Mouse (Mus musculus) T-cell, adult 66 days (primary cell): ENCODE results near the gene Tcta. TPM values are rescaled to one million over a fixed set of nuclear protein-coding genes. Genes with fewer than 3 reads are reported as not detected.

Experiments used
- total RNA-seq, 2 experiments: library from RNA; stranded (reverse); gene quantifications; 3 replicates in 1 of 2; 4 replicates in 1 of 2; pipeline ENCODE4 v1.2.4; 2023

The Tcta gene
- total RNA-seq, result 10 to 100 TPM; 10.4 to 11.9 TPM

DNA sequence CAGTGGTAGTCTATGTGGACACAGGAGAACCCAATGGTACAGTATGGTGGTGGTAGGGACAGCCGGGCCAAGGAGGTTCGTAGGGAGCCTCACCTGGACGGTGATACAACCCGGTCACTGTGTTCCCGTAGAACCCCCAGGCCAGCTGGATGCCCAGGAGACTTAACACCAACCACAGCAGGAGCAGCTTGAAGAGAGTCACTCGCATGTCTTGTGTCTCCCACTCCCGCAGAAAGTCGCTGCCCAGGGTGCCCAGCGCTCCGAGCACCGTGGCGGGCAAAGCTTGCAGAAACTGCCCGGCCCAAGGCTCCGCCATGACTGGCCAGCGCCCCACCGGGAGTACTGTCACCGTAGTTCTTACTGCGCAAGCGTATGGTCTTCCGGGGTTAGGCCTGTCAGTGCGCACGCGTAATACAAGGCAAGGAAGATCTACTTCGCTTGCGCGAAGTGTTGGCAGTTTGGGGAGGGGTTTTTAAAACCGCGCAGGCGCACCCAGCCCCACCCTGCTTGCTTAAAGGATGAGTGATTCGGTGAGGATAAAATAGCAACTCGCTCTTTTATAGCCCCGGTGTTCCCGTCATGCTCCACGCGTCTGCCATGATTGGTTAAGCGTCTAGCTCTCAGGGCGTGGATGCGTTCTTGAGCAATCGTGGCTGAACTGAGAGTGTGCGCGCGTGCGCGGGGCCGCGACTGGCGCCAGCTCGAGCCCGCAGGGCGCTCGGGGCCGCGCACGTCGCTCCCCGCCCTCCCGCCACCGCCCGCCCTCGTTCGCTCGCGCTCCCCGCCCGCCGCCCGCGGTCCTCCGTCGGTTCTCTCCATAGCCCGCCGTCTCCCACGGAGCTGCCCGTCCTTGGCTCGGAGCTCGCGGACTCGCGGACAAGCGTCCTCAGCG, at the start of gene Tcta, which contains the start of gene Rhoa:
Gene Tcta, minus strand, starts transcription at position 532 of the 892 bp plus-strand sequence.
Gene Rhoa, plus strand, starts transcription at position 501 of the 892 bp plus-strand sequence.

GRCm38 (mm10) chr9:108347540-108348289, 41.8 kb upstream of the Tcta start, which contains the start of gene Usp4:
Gene Usp4, plus strand, starts transcription at chr9:108347853.

GRCm38 (mm10) chr9:108338886-108339781, 33.2 kb upstream of the Tcta start, which contains the start of gene Gpx1:
Gene Gpx1, plus strand, starts transcription at chr9:108338903.

GRCm38 (mm10) chr9:108296453-108297355, 9.3 kb downstream of the Tcta start, which contains the start of gene Amt:
Gene Amt, plus strand, starts transcription at chr9:108296853.

GRCm38 (mm10) chr9:108290016-108290750, 15.8 kb downstream of the Tcta start, which contains the start of gene Nicn1:
Gene Nicn1, plus strand, starts transcription at chr9:108290429.

DNA sequence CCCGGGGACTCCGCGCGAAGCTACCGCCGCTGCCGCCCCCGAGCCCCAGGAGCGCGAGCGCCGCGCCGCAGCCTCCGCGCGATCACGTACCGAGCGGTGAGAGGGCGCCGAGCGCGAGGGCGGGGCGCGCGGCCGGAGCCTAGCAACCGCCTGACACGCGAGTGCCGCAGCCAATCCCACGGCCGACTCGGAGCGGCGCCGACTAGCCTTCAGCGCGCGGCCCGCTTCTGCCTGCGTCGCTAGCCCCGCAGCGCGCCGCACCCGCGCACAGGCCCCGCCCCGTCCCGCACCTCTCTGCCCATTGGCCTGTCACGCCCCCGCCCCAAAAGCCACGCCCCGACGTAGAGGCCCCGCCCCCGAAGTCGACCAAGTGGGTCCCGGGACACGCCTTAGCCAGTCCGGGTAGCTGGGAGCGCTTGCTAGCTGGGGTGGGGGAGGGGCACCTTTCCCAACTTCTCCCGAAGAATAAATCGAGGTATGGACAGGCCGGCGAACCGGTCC, 42.2 kb downstream of the Tcta start, which contains the start of gene Dag1:
Gene Dag1, minus strand, starts transcription at position 269 of the 501 bp plus-strand sequence.

Other genes starting within 250 kb of the Tcta start
- under 1 TPM; 0.23 to 0.50 TPM for gene Mst1, start 225.7 kb downstream of the Tcta start, total RNA-seq
- gene Rnf123, start 222.8 kb downstream of the Tcta start, total RNA-seq, result 100 to 1,000 TPM; 181 to 188 TPM
- 100 to 1,000 TPM; 105 to 120 TPM for gene Apeh, start 211.6 kb downstream of the Tcta start, total RNA-seq
- 1 to 10 TPM in 1 of 2 experiments, under 1 TPM in 1; 0.59 to 1.2 TPM for gene Bsn, start 115.8 kb downstream of the Tcta start, total RNA-seq
- 10 to 100 TPM; 32.0 to 33.0 TPM for gene Dag1, start 42.2 kb downstream of the Tcta start, total RNA-seq
- 1 to 10 TPM; 2.9 to 3.2 TPM for gene Nicn1, start 15.7 kb downstream of the Tcta start, total RNA-seq
- gene Amt, start 9.3 kb downstream of the Tcta start, total RNA-seq, result 1 to 10 TPM; 1.9 to 2.3 TPM
- gene Rhoa, start within 50 bp of the Tcta start, total RNA-seq, result 100 to 1,000 TPM; 347 to 351 TPM
- 100 to 1,000 TPM; 212 to 222 TPM for gene Gpx1, start 32.7 kb upstream of the Tcta start, total RNA-seq
- gene Usp4, start 41.7 kb upstream of the Tcta start, total RNA-seq, result 100 to 1,000 TPM; 154 to 155 TPM
- 10 to 100 TPM in 1 of 2 experiments, 1 to 10 TPM in 1; 7.6 to 10.3 TPM for gene 1700102P08Rik, start 86.6 kb upstream of the Tcta start, total RNA-seq
- under 1 TPM in 1 of 2 experiments, not detected in 1; 0.18 TPM for gene Ccdc36, start 122.3 kb upstream of the Tcta start, total RNA-seq
- not detected for gene BC048562, start 130.3 kb upstream of the Tcta start, total RNA-seq
- gene Ccdc71, start 154.4 kb upstream of the Tcta start, total RNA-seq, result 10 to 100 TPM; 37.6 to 40.0 TPM
- 1 to 10 TPM; 4.3 to 5.6 TPM for gene Klhdc8b, start 155.4 kb upstream of the Tcta start, total RNA-seq
- under 1 TPM in 1 of 2 experiments, not detected in 1; 0.30 TPM for gene Lamb2, start 173.6 kb upstream of the Tcta start, total RNA-seq
- gene Usp19, start 184.4 kb upstream of the Tcta start, total RNA-seq, result 100 to 1,000 TPM; 288 to 319 TPM
- gene Qars, start 201.5 kb upstream of the Tcta start, total RNA-seq, result 100 to 1,000 TPM; 207 to 272 TPM
- 100 to 1,000 TPM; 216 to 233 TPM for gene Qrich1, start 210.6 kb upstream of the Tcta start, total RNA-seq